Mouse (Mus musculus): ENCODE results near the gene Otud7b.

The Otud7b gene

GRCm38 (mm10) chr3:96081650-96082049 is 22.7 kb upstream of the Otud7b start:
- in situ Hi-C loops (cut with MboI; ENCODE audit: low pct_unique_long_range_greater_than_20kb in 1 of 2, low sequenced_read_pairs in 2 of 2, unreplicated experiment in 1 of 2) = loop anchor here in 1 of 2 experiments (25.0 kb wide), 1 partner anchor 331 kb away; no protein-coding TSS in a partner anchor

GRCm38 (mm10) chr3:96082100-96082499 is 22.2 kb upstream of the Otud7b start:
- in situ Hi-C loops (cut with MboI; ENCODE audit: low pct_unique_long_range_greater_than_20kb in 1 of 2, low sequenced_read_pairs in 2 of 2, unreplicated experiment in 1 of 2) = loop anchor here in 1 of 2 experiments (25.0 kb wide), 1 partner anchor 330 kb away; no protein-coding TSS in a partner anchor

GRCm38 (mm10) chr3:96082714-96083508 is 21.4 kb upstream of the Otud7b start:
- in situ Hi-C loops (cut with MboI; ENCODE audit: low pct_unique_long_range_greater_than_20kb in 1 of 2, low sequenced_read_pairs in 2 of 2, unreplicated experiment in 1 of 2) = loop anchor here in 1 of 2 experiments (25.0 kb wide), 1 partner anchor 329 kb away; no protein-coding TSS in a partner anchor

GRCm38 (mm10) chr3:96084146-96084755 is 20.1 kb upstream of the Otud7b start:
- in situ Hi-C loops (cut with MboI; ENCODE audit: low pct_unique_long_range_greater_than_20kb in 1 of 2, low sequenced_read_pairs in 2 of 2, unreplicated experiment in 1 of 2) = loop anchor here in 1 of 2 experiments (25.0 kb wide), 1 partner anchor 328 kb away; no protein-coding TSS in a partner anchor

- in situ Hi-C loops (cut with MboI; ENCODE audit: low pct_unique_long_range_greater_than_20kb in 1 of 2, low sequenced_read_pairs in 2 of 2, unreplicated experiment in 1 of 2) = loop anchor here in 1 of 2 experiments (25.0 kb wide), 1 partner anchor 325 kb away; no protein-coding TSS in a partner anchor
Measured at GRCm38 (mm10) chr3:96087219-96087618, 17.1 kb upstream of the Otud7b start.

GRCm38 (mm10) chr3:96087801-96088200 is 16.5 kb upstream of the Otud7b start:
- in situ Hi-C loops (cut with MboI; ENCODE audit: low pct_unique_long_range_greater_than_20kb in 1 of 2, low sequenced_read_pairs in 2 of 2, unreplicated experiment in 1 of 2) = loop anchor here in 1 of 2 experiments (25.0 kb wide), 1 partner anchor 324 kb away; no protein-coding TSS in a partner anchor

- in situ Hi-C loops (cut with MboI; ENCODE audit: low pct_unique_long_range_greater_than_20kb in 1 of 2, low sequenced_read_pairs in 2 of 2, unreplicated experiment in 1 of 2) = loop anchor here (10.0 to 25.0 kb wide), 2 partner anchors 65 to 322 kb away; no protein-coding TSS in a partner anchor
Measured at GRCm38 (mm10) chr3:96089882-96090489, 14.3 kb upstream of the Otud7b start.

- in situ Hi-C loops (cut with MboI; ENCODE audit: low pct_unique_long_range_greater_than_20kb in 1 of 2, low sequenced_read_pairs in 2 of 2, unreplicated experiment in 1 of 2) = loop anchor here (10.0 to 25.0 kb wide), 2 partner anchors 64 to 321 kb away; no protein-coding TSS in a partner anchor
Measured at GRCm38 (mm10) chr3:96091146-96091545, 13.2 kb upstream of the Otud7b start.

- in situ Hi-C loops (cut with MboI; ENCODE audit: low pct_unique_long_range_greater_than_20kb in 1 of 2, low sequenced_read_pairs in 2 of 2, unreplicated experiment in 1 of 2) = loop anchor here (10.0 to 25.0 kb wide), 2 partner anchors 63 to 320 kb away; no protein-coding TSS in a partner anchor
Measured at GRCm38 (mm10) chr3:96091966-96092365, 12.4 kb upstream of the Otud7b start.

GRCm38 (mm10) chr3:96093509-96093908 is 10.8 kb upstream of the Otud7b start:
- in situ Hi-C loops (cut with MboI; ENCODE audit: low pct_unique_long_range_greater_than_20kb in 1 of 2, low sequenced_read_pairs in 2 of 2, unreplicated experiment in 1 of 2) = loop anchor here (10.0 to 25.0 kb wide), 2 partner anchors 61 to 319 kb away; no protein-coding TSS in a partner anchor

GRCm38 (mm10) chr3:96094203-96094602 is 10.1 kb upstream of the Otud7b start:
- in situ Hi-C loops (cut with MboI; ENCODE audit: low pct_unique_long_range_greater_than_20kb in 1 of 2, low sequenced_read_pairs in 2 of 2, unreplicated experiment in 1 of 2) = loop anchor here (10.0 to 25.0 kb wide), 2 partner anchors 61 to 318 kb away; no protein-coding TSS in a partner anchor

- in situ Hi-C loops (cut with MboI; ENCODE audit: low pct_unique_long_range_greater_than_20kb in 1 of 2, low sequenced_read_pairs in 2 of 2, unreplicated experiment in 1 of 2) = loop anchor here (10.0 to 25.0 kb wide), 2 partner anchors 57 to 314 kb away; no protein-coding TSS in a partner anchor
Measured at GRCm38 (mm10) chr3:96098168-96098567, 6.2 kb upstream of the Otud7b start.

- in situ Hi-C loops (cut with MboI; ENCODE audit: low pct_unique_long_range_greater_than_20kb in 1 of 2, low sequenced_read_pairs in 2 of 2, unreplicated experiment in 1 of 2) = loop anchor here (10.0 to 25.0 kb wide), 2 partner anchors 56 to 314 kb away; no protein-coding TSS in a partner anchor
Measured at GRCm38 (mm10) chr3:96098616-96099267, 5.6 kb upstream of the Otud7b start.

GRCm38 (mm10) chr3:96102100-96102872 is 2.0 kb upstream of the Otud7b start:
- in situ Hi-C loops (cut with MboI; ENCODE audit: low pct_unique_long_range_greater_than_20kb in 1 of 2, low sequenced_read_pairs in 2 of 2, unreplicated experiment in 1 of 2) = no loop called here

GRCm38 (mm10) chr3:96103901-96104260 is 446 bp upstream of the Otud7b start:
- in situ Hi-C loops (cut with MboI; ENCODE audit: low pct_unique_long_range_greater_than_20kb in 1 of 2, low sequenced_read_pairs in 2 of 2, unreplicated experiment in 1 of 2) = no loop called here

GRCm38 (mm10) chr3:96105232-96105747 is 963 bp downstream of the Otud7b start:
- in situ Hi-C loops (cut with MboI; ENCODE audit: low pct_unique_long_range_greater_than_20kb in 1 of 2, low sequenced_read_pairs in 2 of 2, unreplicated experiment in 1 of 2) = no loop called here

- in situ Hi-C loops (cut with MboI; ENCODE audit: low pct_unique_long_range_greater_than_20kb in 1 of 2, low sequenced_read_pairs in 2 of 2, unreplicated experiment in 1 of 2) = no loop called here
Measured at GRCm38 (mm10) chr3:96106151-96106550, 1.8 kb downstream of the Otud7b start.
